Mouse (Mus musculus) granulocyte monocyte progenitor cell, adult 5-6 weeks (primary cell): ENCODE measurements around the gene Rad1. TPM values are rescaled to one million over a fixed set of nuclear protein-coding genes. Genes with fewer than 3 reads are reported as not detected.
A peak's percentile ranks its signal among the peaks of the same experiment; 100 is the strongest.
"Not testable (repeated sequence)": the region's sequence is repeated elsewhere in the genome, so short reads cannot be mapped to it uniquely, and the experiment has no call there.

Experiments
- ATAC-seq: replicated peaks from 2 replicates; pipeline ENCODE4 v1.8.0; 2016; ENCODE audit warnings: mild to moderate bottlenecking, moderate TSS enrichment, inconsistent platforms; ENCODE audit not compliant: poor library complexity, severe bottlenecking
- total RNA-seq, 2 experiments: library from RNA; stranded (forward) in 1 of 2; stranded (reverse) in 1 of 2; fragments of 200-712, 200-1000 nt in 1 of 2; fragments of >200 nt in 1 of 2; fragmentation: Nextera tagmentation in 1 of 2; gene quantifications; 2 replicates each; pipeline ENCODE4 v1.2.3; 2014 to 2017

Rad1 gene
- 23.2 and 43.9 TPM in 2 replicates for total RNA-seq (2014; fragmentation: Nextera tagmentation)
- 22.8 and 33.6 TPM in 2 replicates for total RNA-seq (2017)

DNA sequence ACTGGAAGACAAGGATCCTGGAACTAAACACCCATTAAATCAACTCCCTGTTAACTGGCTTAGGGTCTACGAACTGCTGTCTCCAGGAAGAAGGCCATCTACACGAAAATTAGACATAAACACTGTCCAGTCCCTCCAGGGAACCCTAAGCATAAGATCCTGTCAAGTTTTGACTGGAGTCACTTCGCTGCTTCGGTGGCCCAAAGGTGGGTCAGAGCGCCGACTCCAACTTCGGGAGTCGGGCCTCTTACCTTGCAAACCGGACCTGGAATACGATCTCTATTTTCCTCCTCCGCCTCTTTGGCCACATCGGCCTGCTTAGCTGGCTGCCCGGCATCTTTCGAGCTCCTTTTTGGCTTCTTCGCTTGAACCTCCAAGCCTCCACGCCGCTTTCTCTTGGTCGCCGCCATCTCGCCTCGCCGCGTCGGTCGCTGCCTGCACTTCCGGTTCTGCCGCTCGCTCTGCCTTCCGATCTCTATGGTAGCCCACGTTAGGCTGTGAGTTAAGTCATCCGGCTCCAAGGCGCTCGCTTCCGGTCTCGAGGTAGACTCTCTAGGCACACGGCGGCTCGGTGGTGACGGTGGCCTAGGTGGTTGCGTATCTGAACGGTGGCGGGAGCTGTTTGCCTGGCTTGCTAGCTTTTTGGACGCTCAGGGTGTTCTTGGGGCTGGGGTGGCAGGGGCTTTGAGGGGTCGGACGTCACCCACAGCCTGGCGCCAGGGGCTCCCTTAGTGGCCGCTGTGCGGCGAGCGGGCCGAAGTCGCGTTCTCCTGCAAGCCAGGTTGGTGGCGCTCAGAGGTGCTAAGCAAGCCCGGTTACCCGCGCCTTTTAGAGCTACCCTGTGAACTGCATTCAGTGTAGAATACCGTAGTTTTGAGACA is at the start of gene Rad1, which contains the start of gene Brix1:
Gene Rad1 (plus strand): TSS at position 535 of the 881 bp plus-strand sequence.
Gene Brix1 (minus strand): TSS at position 464 of the 881 bp plus-strand sequence.
- peak; percentile 98 for ATAC-seq

- ATAC-seq, result no peak
Observed at GRCm38 (mm10) chr15:10436893-10437292, 48.9 kb upstream of the Rad1 start.

- no peak for ATAC-seq
Observed at GRCm38 (mm10) chr15:10439963-10440362, 45.9 kb upstream of the Rad1 start.

DNA sequence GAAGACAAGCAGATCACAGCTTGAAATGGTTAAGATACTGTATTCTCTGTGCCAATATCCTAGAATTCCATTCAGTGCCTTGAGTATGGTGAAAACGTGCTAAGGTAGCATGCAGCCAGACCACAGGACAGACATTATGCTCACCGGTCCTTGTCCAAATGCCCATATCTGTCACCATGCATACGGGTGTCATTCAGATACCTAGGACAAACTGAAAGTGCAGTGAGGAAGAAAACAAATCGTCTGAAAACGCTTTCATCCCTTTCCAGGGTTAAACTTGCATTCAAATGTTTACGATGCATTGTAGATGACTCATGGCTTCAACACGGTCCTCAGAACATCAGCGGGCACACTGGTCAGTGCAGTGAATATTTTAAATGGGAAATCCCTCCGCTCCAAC is 44.3 kb upstream of the Rad1 start:
- no peak for ATAC-seq

- ATAC-seq, result no peak
Observed at GRCm38 (mm10) chr15:10442275-10442674, 43.5 kb upstream of the Rad1 start.

GRCm38 (mm10) chr15:10447102-10447501 is 38.7 kb upstream of the Rad1 start:
- no peak for ATAC-seq

GRCm38 (mm10) chr15:10460986-10461385 is 24.8 kb upstream of the Rad1 start:
- ATAC-seq, result no peak

DNA sequence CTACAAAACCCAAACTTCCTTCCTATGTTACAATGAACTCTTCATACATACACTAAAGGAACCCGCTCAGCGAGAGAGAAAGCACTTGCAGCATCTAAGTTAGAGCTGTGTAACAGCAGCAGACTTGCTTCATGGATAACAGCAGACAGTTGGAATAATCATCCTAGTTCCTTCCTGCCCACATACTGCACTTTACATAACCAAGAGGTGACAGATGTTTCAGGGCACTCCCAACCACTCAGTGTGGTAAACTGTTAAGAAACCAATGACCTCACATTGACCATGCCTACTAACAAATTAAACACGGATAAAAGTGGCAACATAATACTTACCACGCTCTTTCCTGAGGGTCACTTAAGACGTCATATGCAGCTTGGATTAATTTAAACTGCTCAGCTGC is 22.3 kb upstream of the Rad1 start:
- ATAC-seq, result peak; percentile 96

DNA sequence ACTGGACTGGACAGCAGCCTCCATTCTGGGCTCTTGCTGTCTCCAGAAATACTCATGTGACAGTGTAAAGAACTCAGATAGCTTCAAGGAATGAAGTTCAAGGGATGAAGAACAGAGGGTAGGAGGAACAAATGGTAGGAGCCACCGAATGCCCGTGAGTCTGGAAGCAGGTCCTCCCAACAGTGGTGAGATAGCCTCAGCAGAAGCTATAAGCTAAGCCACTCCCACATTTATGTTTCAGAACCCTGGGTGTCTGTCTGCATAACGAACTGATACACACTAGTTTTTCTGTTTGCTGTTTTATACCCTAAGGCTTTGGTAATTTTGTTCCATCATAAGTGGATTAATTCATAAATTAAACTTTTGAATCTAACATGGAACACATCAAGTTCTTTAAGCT is 21.1 kb upstream of the Rad1 start:
- no peak for ATAC-seq

- no peak for ATAC-seq
Observed at GRCm38 (mm10) chr15:10468761-10469160, 17.1 kb upstream of the Rad1 start.

DNA sequence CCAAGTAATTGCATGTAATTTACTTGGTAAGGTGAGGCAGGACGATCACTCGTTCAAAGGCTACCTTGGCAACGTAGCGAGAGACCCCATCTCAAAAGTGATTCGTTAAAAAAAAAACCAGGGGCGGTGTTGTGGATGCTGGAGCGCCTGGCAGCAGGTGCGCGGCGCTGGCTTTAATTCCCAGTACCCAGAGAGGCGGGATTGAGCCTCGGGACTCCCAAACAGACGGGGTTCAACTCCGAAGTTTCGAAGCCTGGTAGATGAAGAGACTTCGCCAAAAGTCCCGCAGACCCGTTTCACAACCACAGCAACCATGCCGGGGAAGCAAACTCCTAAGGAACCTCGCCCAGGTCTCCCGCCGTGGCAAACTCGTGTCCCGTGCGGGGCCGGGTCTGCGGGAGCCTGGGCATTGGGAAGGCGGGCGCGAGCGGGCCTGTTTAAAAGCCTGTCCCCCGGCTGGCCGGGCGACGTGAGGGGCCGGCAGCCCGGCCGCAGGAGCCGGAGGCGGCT is 16.1 kb upstream of the Rad1 start:
- ATAC-seq, result no peak

GRCm38 (mm10) chr15:10470151-10470831 is 15.5 kb upstream of the Rad1 start, which contains the start of gene Dnajc21:
Gene Dnajc21, minus strand, starts transcription at chr15:10470516.
- ATAC-seq, result peak; percentile 89

DNA sequence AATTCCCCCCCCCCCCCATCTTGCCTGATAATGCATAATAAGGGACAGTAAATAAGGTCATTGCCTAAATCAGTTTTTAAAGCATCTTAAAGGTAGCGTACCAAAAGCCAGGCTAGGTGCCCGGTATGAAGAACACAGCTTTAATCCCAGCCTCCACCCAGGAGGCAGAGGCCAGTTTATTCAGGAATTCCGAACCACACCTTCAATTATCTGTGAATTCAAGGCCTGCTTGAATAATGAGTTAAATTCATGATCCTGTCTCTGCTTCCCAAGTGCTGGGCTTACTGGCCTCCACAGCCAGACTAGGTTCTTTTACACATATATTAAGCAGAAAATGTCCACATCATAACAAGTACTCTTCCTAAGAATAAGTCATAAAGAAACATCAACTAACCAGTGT is 14.9 kb upstream of the Rad1 start:
- ATAC-seq, result no peak

- ATAC-seq, result peak; percentile 15
Observed at GRCm38 (mm10) chr15:10486365-10486839, 584 bp downstream of the Rad1 start.

DNA sequence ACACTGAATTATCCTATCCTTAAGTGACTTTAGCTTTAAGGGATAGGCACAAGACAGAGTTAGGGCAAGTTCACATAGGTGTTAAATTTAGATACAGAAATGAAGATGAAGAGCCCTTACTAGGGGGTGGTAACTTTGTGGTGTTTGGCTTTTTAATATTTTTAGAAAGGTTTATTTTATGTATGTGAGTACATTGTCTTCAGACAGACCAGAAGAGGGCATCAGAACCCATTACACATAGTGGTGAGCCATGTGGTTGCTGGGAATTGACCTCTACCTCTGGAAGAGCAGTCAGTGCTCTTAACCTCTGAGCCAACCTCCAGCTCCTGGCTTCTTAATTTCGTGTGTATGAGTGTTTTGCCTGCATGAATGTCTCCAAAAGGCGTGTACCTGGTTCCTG is 1.4 kb downstream of the Rad1 start:
- ATAC-seq, result no peak

- ATAC-seq, result no peak
Observed at GRCm38 (mm10) chr15:10490101-10490500, 4.3 kb downstream of the Rad1 start.

- ATAC-seq, result no peak
Observed at GRCm38 (mm10) chr15:10495944-10496343, 10.1 kb downstream of the Rad1 start.

DNA sequence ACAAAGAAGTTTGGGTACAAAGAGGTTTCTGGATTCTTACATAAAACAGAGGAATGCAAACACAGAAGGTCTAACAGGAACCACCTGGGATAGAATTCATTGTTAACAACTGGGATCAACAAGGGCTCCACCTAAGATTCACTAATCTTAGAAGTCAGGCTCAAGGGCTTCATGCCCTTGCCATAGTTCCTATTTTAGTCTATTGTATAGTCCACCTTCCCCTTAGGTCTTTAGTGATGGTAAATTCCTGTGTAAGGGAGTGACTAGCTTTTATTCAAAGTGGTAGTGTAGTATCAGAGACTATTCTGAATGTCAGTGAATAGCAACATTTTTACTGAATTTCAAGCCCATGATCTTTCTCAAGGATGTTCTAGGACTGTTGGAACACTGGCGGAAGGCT is 10.9 kb downstream of the Rad1 start:
- not testable (repeated sequence) for ATAC-seq

DNA sequence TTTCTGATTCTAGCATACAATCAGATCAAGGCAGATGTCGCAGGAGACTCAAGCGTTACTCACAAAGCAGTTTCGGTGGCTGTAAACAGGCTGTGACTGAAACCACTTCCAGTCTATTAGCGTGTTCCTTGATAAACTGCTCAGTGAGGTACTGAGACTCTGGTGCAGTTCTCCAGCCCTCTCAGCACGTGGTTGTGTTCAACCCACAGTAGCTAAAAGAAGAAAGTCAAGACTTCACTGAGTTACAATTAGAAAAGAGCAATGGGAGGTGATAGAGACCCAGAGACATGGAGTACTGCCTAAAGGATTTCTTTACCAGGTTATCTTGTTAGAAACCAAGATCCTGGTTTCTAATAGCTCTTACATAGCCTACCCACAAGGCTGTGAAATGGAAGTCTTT is 13.8 kb downstream of the Rad1 start:
- ATAC-seq, result no peak

GRCm38 (mm10) chr15:10500035-10500434 is 14.2 kb downstream of the Rad1 start:
- no peak for ATAC-seq
